Mouse (Mus musculus) naive thymus-derived CD4-positive, alpha-beta T cell, adult 5 months (primary cell): ENCODE results near the gene Epha6. TPM values are rescaled to one million over a fixed set of nuclear protein-coding genes. Genes with fewer than 3 reads are reported as not detected.

Experiments used
- polyA plus RNA-seq: library from polyadenylated mRNA; unstranded; fragments of 100-300 nt; shearing (Covaris generic); gene quantifications from one replicate; pipeline ENCODE4 v1.2.1, GENCODE M21; 2017

The Epha6 gene
- polyA plus RNA-seq: not detected

DNA sequence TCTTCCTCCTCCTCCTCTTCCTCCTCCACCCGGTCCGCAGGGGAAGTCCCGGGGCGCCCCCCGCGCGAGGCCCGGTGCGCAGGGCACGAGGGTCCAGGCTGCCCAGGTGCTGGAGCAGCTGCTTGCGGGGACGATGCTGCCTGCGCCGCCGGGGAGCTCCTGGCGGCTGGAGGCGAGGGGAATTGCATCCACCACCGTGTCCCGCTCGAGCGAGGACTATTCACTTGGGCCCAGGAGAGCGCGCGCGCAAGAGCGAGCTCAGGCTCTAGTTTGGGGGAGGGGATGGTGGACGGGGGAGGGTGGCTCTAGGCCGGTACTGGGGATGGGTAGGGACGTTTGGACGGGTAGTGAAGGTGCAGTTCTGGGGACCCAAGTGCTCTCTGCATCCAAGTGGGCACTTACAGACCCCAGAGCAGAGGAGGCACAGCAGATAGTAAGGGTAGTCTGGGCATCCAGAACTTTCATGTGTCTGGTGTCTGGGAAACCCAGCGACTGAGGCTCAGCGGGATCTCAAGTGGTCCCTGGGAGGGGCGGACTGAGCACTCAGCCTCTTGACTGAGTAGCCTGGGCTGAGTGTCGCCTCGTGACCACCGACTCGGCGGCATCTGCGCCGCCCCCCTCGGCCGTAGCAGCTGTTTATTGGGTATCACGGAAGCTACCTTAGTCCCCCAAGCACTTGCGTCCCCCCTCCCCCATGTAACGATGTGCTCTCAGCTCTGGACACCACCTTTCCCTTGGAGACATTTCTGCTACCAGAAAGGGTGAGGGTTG is at the start of gene Epha6:
Gene Epha6 (minus strand): TSS at position 471 of the 771 bp plus-strand sequence.

DNA sequence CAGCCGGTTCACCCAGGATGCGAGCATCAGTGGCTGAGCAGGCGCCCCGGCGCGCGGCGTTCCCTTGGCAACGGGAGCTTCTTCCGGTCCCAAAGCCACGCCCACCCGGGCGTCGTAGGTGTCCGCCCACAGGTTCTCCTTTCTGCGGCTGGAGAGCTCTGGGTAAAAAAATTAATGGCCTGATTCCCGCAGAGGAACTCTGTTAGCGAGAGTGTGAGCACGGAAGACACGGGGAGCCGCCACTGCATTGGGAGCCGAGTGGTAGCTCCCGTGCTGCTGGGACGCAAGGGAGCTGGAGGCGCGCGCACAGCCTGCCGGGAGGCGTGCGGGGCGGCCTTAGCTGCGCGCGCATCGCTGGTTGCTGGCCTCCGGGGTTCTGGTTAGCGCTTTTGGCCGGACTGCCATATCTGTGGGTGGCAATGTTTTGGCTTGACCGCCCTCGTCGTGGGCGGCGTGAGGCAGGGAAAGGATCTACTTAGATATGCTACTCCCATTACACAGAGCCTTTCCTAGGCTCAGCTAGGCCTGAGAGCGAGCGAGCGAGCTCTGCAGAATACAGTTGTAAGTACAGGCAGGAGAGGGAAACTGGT is 966.1 kb downstream of the Epha6 start, which contains the start of gene Arl6:
Gene Arl6 (minus strand): TSS at position 290 of the 590 bp plus-strand sequence.

